Mouse (Mus musculus): Measurements from ENCODE around the gene Polg2.
A peak's percentile ranks its signal among the peaks of the same experiment; 100 is the strongest.
"Not testable (repeated sequence)": the region's sequence is repeated elsewhere in the genome, so short reads cannot be mapped to it uniquely, and the experiment has no call there.

Polg2 gene

GRCm38 (mm10) chr11:106788775-106789459 is 9.6 kb upstream of the Polg2 start, which contains the start of the genes Ddx5 and Cep95:
TSS of gene Ddx5 (minus strand) at chr11:106789185.
TSS of gene Cep95 (plus strand) at chr11:106789252.
- peak; percentile 92 for DNase-seq (ENCODE audit: low spot score)

- DNase-seq (ENCODE audit: low spot score) = peak; percentile 99
These were observed 8.9 kb upstream of the Polg2 start for GRCm38 (mm10) chr11:106788026-106788774.

DNA sequence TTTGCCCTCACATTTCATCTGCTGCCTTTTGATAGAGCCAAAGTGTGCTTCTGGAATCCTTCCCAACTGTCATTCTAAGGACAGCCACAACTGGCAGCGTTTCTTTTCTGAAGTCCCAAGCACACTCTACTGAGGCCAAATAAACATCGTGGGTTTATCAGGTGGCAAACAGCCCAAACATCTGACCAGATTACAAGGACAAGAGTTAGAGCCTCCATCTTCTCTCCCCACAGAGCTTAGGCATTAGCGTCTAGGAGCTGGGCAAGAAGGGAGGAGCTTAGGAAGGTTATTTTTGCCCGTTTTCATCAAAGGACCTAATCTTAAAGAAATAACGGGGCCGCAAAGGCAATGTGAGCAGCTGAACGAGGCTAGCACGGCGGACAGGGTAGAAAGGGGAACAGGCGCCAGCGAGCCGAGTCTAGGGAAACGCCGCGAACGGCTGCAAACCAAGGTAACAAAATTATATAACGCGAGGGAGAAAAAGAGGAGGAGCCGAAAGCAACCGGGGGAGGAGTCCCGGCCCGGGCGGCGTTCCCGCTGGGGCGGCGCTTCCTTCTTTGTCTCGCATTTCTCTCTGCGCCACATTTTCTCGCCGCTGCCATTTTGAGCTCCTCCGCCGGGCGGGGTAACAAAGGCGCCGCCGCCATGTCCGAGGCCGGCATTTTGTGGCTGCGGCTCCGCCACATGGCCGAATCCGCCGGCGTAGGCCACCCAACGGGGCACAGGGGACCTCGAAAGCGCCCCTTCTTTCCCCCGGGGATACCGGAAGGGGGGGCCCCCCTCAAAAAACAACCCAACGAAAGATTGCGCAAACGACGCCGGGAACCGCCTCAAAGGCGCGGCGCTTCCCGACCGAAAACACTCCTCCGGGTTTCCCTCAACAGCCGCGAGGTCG is 8.0 kb upstream of the Polg2 start:
- DNase-seq (ENCODE audit: low spot score) = peak; percentile 81

DNA sequence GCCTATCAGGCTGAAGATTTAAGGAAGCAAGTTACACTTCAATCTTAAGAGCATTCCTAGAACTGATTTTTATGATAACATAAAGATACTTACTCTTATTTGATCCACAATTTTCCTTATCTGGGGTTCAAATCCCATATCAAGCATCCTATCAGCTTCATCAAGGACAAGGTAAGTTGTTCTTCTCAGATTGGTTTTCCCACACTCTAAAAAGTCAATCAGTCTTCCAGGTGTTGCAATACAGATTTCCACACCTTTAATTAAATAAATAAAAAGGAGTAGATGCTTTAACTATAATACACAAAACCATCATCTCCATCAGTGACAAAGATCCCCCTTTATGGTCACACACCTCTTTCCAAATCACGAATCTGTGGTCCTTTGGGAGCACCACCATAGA is 5.7 kb upstream of the Polg2 start:
- no peak for DNase-seq (ENCODE audit: low spot score)

DNA sequence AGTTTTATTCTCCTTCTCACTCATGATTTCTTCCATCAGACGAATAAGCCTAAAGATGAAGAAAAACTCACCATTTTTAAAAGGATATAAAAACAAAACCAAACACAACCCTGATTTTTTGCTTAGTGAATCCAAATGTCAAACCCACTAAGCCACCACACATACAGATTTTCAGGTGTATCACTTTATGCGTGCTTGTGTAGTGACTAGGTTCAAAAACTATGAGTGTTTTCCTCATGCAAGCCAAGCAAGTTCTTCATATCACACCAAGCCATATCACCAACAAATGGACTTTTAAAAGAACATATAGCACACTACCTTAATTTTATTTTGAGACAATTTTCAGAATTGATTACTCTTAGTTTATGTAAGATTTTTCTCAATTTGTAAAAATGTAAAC is 5.1 kb upstream of the Polg2 start:
- no peak for DNase-seq (ENCODE audit: low spot score)

- no peak for DNase-seq (ENCODE audit: low spot score)
These were observed 3.8 kb upstream of the Polg2 start for GRCm38 (mm10) chr11:106782841-106783764.

DNA sequence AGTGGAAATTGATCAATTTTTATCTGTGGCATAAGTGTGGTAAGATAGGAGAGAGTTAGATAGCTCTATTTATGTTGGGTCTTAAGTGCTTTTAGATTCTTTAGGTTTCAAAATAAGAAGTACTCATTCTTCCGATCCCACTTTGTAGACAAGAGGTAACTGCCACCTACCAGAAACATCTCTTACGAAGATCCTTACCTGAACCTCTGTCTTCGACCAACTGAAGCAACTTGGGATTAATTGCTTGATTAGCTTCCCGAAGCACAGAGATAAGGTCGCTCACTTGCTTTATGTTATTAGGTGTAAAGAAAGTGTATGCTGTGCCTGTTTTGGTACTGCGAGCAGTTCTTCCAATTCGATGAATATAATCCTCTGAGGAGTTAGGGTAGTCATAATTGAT is 2.9 kb upstream of the Polg2 start:
- not testable (repeated sequence) for DNase-seq (ENCODE audit: low spot score)

- DNase-seq (ENCODE audit: low spot score) = no peak
These were observed 1.4 kb upstream of the Polg2 start for GRCm38 (mm10) chr11:106780590-106781220.

GRCm38 (mm10) chr11:106780089-106780425 is 720 bp upstream of the Polg2 start:
- DNase-seq (ENCODE audit: low spot score) = no peak

DNA sequence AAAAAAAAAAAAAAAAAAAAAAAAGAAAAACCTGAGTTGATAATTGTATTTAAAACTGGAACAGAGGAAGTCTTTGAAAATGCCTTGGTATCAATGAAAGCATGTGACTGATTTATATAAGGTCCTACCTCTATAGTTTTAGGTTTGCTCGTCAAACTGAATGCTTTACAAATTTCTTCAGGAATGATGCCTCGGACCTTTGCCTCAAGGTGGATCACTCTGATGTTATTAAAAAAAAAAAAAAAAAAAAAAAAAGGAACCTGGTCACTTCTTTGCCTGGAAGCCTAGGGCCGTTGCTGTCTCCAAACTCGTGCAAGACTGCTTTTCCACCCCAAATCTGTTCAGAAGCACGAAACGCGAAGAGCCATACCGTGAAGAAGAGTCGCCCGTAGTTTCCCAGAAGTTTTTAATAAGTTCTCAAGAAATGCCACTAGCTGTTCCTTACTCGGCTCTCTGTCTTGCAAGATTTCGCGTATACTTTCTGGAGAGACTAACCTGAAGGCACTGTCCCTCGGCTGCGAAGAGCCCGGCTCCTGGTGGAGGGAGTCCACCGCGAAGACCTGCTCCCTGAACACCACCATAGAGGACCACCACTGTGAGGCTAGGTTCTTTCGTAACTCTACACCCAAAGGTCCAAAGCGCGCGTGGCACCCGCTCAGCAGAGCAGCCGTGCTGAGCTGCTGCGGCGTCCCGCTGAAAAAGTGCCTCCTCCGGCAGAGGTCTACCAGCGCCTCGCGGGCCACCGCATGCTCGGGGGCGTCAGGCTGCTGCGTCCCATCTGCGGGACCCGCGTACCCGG is 549 bp downstream of the Polg2 start:
- DNase-seq (ENCODE audit: low spot score) = no peak

DNA sequence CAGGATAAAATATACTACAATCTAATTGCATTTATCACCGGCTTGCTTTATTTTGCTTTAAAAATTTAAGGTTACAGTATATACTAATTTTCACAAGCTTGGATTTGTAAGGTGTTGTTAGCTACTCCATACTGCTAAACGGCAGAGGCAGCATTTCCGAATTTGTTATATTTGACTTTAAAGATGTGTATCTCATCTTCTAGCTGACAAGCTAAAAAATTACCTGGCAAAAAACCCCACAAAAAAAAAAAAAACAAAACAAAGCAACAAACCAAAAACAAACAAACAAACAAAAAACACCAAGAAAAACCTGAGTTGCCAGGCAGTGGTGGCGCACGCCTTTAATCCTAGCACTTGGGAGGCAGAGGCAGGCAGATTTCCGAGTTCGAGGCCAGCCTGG is 1.2 kb downstream of the Polg2 start:
- no peak for DNase-seq (ENCODE audit: low spot score)

DNA sequence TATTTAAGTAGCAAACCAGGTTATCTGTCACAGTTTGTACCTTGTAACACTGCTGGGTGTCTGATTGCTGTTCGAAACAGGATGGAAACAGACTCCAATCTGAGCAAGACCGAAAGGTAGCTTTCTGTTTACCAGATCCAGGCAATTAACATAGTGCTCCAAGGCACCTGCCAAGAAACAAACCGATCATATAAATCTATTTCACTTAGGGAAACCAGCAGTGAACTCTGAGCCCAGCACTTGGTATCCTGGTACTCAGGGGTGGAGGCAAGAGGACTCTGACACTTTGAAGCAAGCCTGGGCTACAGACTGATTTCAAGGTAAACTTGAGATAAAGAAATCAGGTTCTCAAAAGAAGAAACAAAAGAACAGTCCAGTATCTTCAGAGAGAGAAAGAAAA is 1.9 kb downstream of the Polg2 start:
- DNase-seq (ENCODE audit: low spot score) = no peak

DNA sequence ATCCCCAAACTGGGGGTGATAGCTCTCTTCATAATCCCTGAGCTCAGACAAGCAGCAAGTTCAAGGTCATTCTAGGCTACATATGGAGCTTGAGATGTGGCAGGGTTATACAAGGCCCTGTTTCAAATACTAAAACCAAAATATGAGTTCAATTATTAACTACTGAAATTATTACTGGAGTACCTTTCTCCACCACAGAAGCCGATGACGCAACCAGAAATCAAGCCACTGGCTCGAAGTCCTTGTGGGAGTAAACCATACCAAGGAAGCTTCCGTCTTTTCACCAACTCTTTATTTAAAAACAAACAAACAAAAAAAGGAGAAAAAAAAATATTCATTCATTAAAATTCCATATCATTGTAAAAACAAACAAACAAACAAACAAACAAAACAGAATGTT is 2.4 kb downstream of the Polg2 start:
- DNase-seq (ENCODE audit: low spot score) = no peak

- DNase-seq (ENCODE audit: low spot score) = no peak
These were observed 6.3 kb downstream of the Polg2 start for GRCm38 (mm10) chr11:106773061-106773460.

DNA sequence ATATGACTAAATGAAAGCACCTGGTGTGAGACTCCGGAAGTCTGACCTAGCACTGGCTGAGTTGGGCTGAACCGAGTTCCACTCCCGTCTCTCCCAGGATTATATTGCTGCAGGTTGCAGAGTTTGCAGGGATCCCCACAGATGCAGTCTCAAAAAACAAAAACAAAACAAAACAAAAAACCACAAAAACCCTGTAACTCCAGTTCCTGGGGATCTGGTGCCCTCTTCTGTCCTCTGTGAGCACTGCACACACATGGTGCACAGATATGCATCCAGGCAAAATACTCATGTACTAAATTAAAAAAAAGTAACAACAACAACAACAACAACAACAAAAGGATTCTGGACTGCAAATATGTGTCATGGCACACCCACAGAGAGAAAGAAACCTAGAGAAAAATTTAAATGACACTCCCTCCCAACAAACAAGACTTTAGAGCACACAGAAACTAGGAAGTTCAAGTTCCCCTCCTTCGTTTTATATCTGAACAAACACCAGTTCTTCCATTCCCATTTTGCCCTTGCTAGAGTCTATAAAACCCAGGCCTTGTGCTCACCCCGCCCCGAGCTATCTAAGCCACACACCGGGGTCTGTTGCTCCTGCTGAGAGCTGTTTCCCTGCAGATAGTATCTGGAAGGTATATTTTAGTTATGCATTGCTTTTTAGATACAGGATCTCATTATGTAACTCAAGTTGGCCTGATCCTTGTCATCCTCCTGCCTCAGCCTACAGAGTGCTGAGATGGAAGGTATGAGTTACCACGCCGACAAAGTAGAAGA is 9.0 kb downstream of the Polg2 start:
- no peak for DNase-seq (ENCODE audit: low spot score)

DNA sequence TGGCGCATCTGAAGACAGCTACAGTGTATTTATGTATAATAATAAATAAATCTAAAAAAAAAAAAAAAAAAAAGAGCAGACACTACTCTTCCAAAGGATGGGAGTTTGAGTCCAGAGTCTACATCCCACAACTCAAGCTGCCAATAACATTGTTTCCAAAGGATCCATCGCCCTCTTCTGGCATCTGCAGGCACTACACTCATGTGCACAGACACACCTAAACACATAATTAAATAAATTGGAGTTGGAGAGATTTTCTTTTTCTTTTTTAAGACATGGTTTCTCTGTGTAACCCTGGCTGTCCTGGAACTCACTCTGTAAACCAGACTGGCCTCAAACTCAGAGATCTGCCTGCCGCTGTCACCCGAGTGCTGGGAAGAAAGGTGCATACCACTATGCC is 11.8 kb downstream of the Polg2 start:
- no peak for DNase-seq (ENCODE audit: low spot score)

DNA sequence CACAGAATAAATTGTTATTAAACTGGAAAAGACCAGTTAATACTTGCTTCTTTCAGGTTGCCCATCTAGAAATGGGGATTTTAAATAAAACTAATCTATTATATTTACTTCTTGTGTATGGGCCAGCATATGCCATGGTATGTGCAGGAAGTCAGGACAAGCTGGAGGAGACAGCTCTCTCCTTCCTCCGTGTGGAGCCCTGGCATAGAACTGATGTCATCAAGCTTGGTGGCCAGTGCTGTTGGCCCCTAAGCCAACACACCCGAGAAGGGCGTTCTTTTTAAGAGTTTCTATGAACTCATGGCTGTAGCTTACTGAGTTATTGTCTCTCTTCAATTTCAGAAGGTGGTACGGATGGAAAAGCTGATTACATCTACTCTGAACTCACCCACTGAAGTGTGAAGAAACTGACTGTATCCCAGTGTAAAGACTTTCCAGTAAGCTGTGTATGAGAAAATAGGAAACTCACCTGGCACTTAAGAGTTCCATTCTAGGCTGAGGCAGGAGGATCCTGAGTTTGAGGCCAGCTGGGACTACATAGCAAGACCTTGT is 12.7 kb downstream of the Polg2 start:
- DNase-seq (ENCODE audit: low spot score) = no peak

GRCm38 (mm10) chr11:106762800-106763185 is 16.5 kb downstream of the Polg2 start:
- no peak for DNase-seq (ENCODE audit: low spot score)

DNA sequence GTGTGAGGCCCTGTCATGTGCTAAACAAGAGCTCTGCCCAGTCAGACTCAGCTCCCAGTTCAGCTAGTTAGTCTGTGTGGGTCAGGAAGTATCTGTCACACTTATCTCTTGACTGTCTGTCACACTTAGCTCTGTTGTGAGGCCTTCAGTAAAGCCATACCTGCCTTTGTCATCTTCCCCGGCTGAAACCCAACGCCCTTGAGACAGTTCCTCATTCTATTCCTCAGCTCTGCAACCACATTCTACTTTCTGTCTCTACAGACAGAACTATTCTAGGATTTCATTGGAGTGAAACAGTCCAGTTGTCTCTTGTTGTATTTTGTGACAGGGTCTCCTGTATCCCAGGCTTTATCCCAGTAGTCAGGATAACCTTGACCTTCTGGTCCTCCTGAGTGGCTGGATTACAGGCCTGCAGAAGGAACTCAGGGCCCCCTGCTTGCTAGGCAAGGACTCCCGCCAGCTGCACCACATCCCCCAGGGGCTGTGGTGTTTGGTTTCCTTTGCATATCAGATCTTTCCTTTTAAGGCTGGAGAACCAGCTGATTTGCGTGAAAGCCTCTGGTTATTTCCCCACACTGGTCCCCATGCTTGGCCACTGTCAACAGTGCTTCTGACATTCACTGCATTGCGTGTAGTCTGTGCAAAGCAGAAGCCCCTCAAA is 17.1 kb downstream of the Polg2 start:
- no peak for DNase-seq (ENCODE audit: low spot score)

All from urinary bladder, postnatal 25 days (tissue).